Comparison of ENCODE assay signal across 7 mouse cellular contexts in the genomic region with DNA sequence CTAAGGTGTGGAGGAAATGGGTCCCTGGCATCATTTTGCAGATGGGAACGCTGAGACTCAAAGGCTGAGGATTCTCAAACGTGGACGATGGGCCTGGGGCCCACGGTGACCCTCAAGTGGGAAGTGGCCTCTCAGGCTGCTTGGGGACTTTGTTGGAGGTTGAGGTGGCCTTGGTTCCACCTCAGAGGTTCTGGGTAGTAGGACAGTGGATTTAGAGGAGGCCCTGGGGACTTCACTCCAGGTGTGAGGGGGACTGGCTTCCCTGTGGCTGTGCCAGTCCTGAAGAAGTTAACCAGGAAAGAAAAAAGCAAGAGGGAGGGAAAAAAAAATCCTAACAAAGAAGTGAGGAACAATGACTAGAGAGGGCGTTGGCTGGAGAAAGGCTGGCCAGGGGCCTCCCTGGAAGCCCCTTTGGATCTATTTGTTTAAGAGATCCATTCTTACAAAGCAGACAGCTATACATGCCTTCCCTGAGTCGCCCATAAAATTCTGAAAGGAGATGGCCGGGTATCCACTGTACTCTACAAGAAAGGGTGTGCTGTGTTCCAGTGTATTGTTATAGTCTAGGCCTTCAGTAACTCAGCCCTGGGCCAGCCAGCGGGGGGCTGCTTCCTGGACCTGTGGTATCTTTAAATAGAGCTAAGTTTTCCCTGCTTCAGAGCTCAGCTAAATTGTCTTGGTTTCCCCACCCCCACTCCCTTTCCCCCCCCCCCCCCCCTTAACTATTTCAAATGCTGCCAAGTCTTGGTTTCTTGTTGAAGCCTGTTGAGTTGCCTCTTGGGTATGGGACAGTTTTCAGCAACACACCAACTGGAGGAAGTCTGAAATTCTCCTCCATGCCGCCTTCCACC. TPM values are rescaled to one million over a fixed set of nuclear protein-coding genes. Genes with fewer than 3 reads are reported as not detected.
A peak's percentile ranks its signal among the peaks of the same experiment; 100 is the strongest.
DNase-seq lines count a peak whose midpoint lies in the region; ATAC-seq and TF ChIP-seq lines count a peak whose summit lies in the region.

No protein-coding gene starts in this region.

- H3K9ac ChIP-seq in lung, postnatal 0 days (replicated peaks; ENCODE audit: low read depth): peak overlapping the region; percentile 76
- peak overlapping the region; percentile 87 for H3K9ac ChIP-seq in limb, embryonic 14.5 days (ENCODE audit: low read depth, low read length, severe bottlenecking)
- peak overlapping the region; percentile 83 for H3K9ac ChIP-seq in stomach, embryonic 16.5 days (ENCODE audit: low read length)

- H3K27me3 ChIP-seq in lung, postnatal 0 days (replicated peaks; ENCODE audit: insufficient read depth, low read length): no peaks in the 10 kb centered on the region
- H3K27me3 ChIP-seq in limb, embryonic 14.5 days (ENCODE audit: control insufficient read depth, insufficient read depth, low read length): no peaks in the 10 kb centered on the region
- H3K27me3 ChIP-seq in stomach, embryonic 16.5 days (ENCODE audit: control insufficient read depth, insufficient read depth, low read length): no peaks in the 10 kb centered on the region

- H3K36me3 ChIP-seq in lung, postnatal 0 days (ENCODE audit: insufficient read depth, low read length): no peaks in the 10 kb centered on the region
- H3K36me3 ChIP-seq in limb, embryonic 14.5 days (ENCODE audit: control insufficient read depth, insufficient read depth, low read length): peaks cover 20% of the 10 kb centered on the region
- H3K36me3 ChIP-seq in stomach, embryonic 16.5 days (ENCODE audit: control insufficient read depth, insufficient read depth, low read length): peaks cover 10% of the 10 kb centered on the region

- TF ChIP-seq POLR2A in limb, embryonic 14.5 days (IDR thresholded peaks at IDR 0.05; ENCODE audit: borderline replicate concordance, extremely low read depth, insufficient read depth, insufficient read length): no peak

- no peak for TF ChIP-seq EP300 in lung, postnatal 0 days (IDR thresholded peaks at IDR 0.05)

- H3K4me3 ChIP-seq in lung, postnatal 0 days (ENCODE audit: low read depth, low read length): peak overlapping the region; percentile 81
- peak overlapping the region; percentile 70 for H3K4me3 ChIP-seq in limb, embryonic 14.5 days (replicated peaks; ENCODE audit: low read length)
- H3K4me3 ChIP-seq in stomach, embryonic 16.5 days (replicated peaks; ENCODE audit: low read length): peak overlapping the region; percentile 76

- no peak for DNase-seq in lung, postnatal 0 days (ENCODE audit: low spot score)
- DNase-seq in lung, postnatal 25 days (ENCODE audit: low spot score): no peak
- peak; percentile 28 for DNase-seq in fat pad, adult 2 months (ENCODE audit: extremely low read depth, low read depth, low spot score)
- DNase-seq in limb, embryonic 14.5 days (ENCODE audit: low spot score): peak; percentile 21
- no peak for DNase-seq in ovary, postnatal 14 days (ENCODE audit: low spot score)
- no peak for DNase-seq in urinary bladder, postnatal 14 days (ENCODE audit: low spot score)

- 8% methylated on average over 9 of the region's 9 CpGs for WGBS in lung, postnatal 0 days
- 17% methylated on average over 9 of the region's 9 CpGs for WGBS in limb, embryonic 14.5 days
- 13% methylated on average over 9 of the region's 9 CpGs for WGBS in stomach, embryonic 16.5 days

- TF ChIP-seq CTCF in lung, postnatal 0 days (IDR thresholded peaks at IDR 0.05): no peak

- no peak for ATAC-seq in lung, postnatal 0 days
- no peak for ATAC-seq in limb, embryonic 14.5 days (ENCODE audit: low FRiP score, low read depth)
- ATAC-seq in stomach, embryonic 16.5 days (ENCODE audit: insufficient read depth, low FRiP score): no peak

- H3K4me1 ChIP-seq in lung, postnatal 0 days (ENCODE audit: insufficient read depth, low read depth, low read length): no peaks in the 10 kb centered on the region; the same call in 1 of the 2 replicates
- H3K4me1 ChIP-seq in limb, embryonic 14.5 days (ENCODE audit: control insufficient read depth, insufficient read depth, low read length): peaks cover 25% of the 10 kb centered on the region
- peaks cover 34% of the 10 kb centered on the region for H3K4me1 ChIP-seq in stomach, embryonic 16.5 days (ENCODE audit: control insufficient read depth, insufficient read depth, low read length)

- H3K9me3 ChIP-seq in lung, postnatal 0 days (ENCODE audit: low read length): no peaks in the 10 kb centered on the region
- H3K9me3 ChIP-seq in limb, embryonic 14.5 days (ENCODE audit: control insufficient read depth, low read length): no peaks in the 10 kb centered on the region
- H3K9me3 ChIP-seq in stomach, embryonic 16.5 days (replicated peaks; ENCODE audit: control insufficient read depth, low read length): no peaks in the 10 kb centered on the region

- H3K27ac ChIP-seq in lung, postnatal 0 days (ENCODE audit: low read length): peak overlapping the region; percentile 77
- peak overlapping the region; percentile 81 for H3K27ac ChIP-seq in limb, embryonic 14.5 days (replicated peaks; ENCODE audit: low read depth, low read length)
- H3K27ac ChIP-seq in stomach, embryonic 16.5 days (ENCODE audit: low read length): peak overlapping the region; percentile 86

- peak overlapping the region; percentile 82 for H3K4me2 ChIP-seq in lung, postnatal 0 days (replicated peaks; ENCODE audit: low read depth, low read length)
- peak overlapping the region; percentile 93 for H3K4me2 ChIP-seq in limb, embryonic 14.5 days (replicated peaks; ENCODE audit: low read depth, low read length, severe bottlenecking)
- H3K4me2 ChIP-seq in stomach, embryonic 16.5 days (ENCODE audit: low read depth, low read length): peak overlapping the region; percentile 80

RNA-seq across cellular contexts. Expression of a gene that starts 1.0 kb away (rescaled TPM):
- 7.4 and 9.4 TPM in 2 replicates for polyA plus RNA-seq in lung, postnatal 0 days (2015; fragmentation: Nextera tagmentation; extraction: Ambion mirVana)
- polyA plus RNA-seq in limb, embryonic 14.5 days (2012; rRNA removed): 44.3 and 52.8 TPM in 2 replicates
- polyA plus RNA-seq in limb, embryonic 14.5 days (2014; fragmentation: Nextera tagmentation; extraction: Ambion mirVana): 31.5 and 31.8 TPM in 2 replicates
- 21.3 and 21.5 TPM in 2 replicates for polyA plus RNA-seq in stomach, embryonic 16.5 days (2015; fragmentation: Nextera tagmentation; extraction: Ambion mirVana)

RNA-seq across cellular contexts. Expression of a gene that starts 48.8 kb away (rescaled TPM):
- 0.94 and 1.4 TPM in 2 replicates for polyA plus RNA-seq in lung, postnatal 0 days (2015; fragmentation: Nextera tagmentation; extraction: Ambion mirVana)
- polyA plus RNA-seq in limb, embryonic 14.5 days (2012; rRNA removed): 0.83 and 1.3 TPM in 2 replicates
- 0.97 and 1.3 TPM in 2 replicates for polyA plus RNA-seq in limb, embryonic 14.5 days (2014; fragmentation: Nextera tagmentation; extraction: Ambion mirVana)
- polyA plus RNA-seq in stomach, embryonic 16.5 days (2015; fragmentation: Nextera tagmentation; extraction: Ambion mirVana): 0.62 and 1.2 TPM in 2 replicates

RNA-seq across cellular contexts. Expression of a gene that starts 52.4 kb away (rescaled TPM):
- polyA plus RNA-seq in lung, postnatal 0 days (2015; fragmentation: Nextera tagmentation; extraction: Ambion mirVana): 27,628 and 32,987 TPM in 2 replicates
- 9,478 and 10,620 TPM in 2 replicates for polyA plus RNA-seq in limb, embryonic 14.5 days (2012; rRNA removed)
- 9,964 and 14,532 TPM in 2 replicates for polyA plus RNA-seq in limb, embryonic 14.5 days (2014; fragmentation: Nextera tagmentation; extraction: Ambion mirVana)
- polyA plus RNA-seq in stomach, embryonic 16.5 days (2015; fragmentation: Nextera tagmentation; extraction: Ambion mirVana): 13,147 and 13,964 TPM in 2 replicates

Comparison
In these comparisons a context has a peak if more than half of its experiments do, and no peak if none do; other contexts are left out.
1. DNase-seq: peak in fat pad, adult 2 months (single experiment) and limb, embryonic 14.5 days (single experiment); none in lung, postnatal 0 days (single experiment), lung, postnatal 25 days (single experiment), ovary, postnatal 14 days (single experiment) and urinary bladder, postnatal 14 days (single experiment).
2. Peak in every context shown above with its lines, with median percentiles within 50 percentile points of each other: H3K27ac ChIP-seq, H3K4me2 ChIP-seq, H3K4me3 ChIP-seq and H3K9ac ChIP-seq.